Mouse (Mus musculus): ENCODE results near the gene F7.
"Not testable (repeated sequence)": the region's sequence is repeated elsewhere in the genome, so short reads cannot be mapped to it uniquely, and the experiment has no call there.

Gene F7

DNA sequence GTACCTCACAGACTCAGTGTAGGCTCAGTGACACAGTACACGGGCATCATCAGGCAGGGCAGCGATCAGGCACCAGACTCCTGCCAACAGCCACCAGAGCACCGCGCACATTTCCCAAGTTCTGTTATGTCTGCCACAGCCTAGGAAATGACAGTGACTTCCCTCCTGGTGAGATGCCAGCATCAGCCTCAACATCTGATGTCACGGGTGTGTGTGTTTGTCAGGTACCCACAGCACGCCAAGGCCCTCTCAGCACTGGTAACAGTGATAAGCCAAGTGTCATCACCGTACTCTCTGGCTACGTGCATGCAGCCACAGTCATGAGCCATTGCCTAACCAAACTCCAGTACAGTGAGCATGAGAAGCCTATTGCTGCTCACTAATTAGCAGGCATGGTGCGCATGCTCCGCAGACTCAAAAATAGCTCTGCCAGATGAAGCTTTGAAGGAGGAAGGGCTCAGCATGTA lies 10.5 kb downstream of the F7 start:
- DNase-seq: peak; percentile 29

- DNase-seq: no peak
Observed at GRCm38 (mm10) chr8:13037015-13037414, 11.2 kb downstream of the F7 start, which contains the start of gene F10. Gene F10, plus strand, starts transcription at chr8:13037308.

- no peak for DNase-seq
Observed at GRCm38 (mm10) chr8:13037569-13037968, 11.7 kb downstream of the F7 start.

DNA sequence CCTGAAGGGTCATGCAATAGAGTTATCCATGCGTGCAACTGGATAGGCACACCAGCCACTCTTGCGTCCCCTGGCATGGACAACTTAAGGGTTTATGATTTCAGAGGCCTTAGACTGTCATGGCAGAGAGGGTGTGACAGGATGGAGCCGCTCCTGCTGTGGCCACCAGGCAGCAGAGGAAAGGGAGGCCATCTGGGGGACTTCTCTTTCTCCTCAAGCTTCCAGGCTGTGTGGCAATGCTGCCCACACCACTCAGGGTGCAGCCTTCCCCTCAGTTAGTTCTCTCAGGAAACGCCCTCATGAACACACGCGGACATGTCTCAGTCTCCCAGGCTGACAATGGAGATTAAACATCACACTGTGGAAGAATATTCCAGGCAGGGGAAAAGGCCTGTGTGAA lies 13.2 kb downstream of the F7 start:
- DNase-seq: no peak

DNA sequence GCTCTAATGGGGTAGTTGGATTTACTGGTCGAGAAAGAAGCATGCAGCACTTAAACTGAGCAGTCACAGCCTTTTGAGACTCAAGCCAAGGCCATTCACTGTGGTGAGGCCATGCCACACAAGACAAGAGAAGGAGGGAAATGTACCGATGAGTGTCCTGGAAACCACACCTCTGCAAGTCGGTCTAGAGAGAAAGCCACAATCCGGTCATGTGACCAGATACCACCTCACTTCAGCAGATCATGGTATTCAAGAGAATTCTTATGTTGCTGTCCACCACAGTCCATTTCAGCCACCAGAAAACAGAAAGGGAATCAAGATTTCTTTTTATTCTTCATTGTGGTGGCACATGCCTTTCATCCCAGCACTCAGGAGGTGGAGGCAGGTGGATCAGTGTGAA lies 15.6 kb downstream of the F7 start:
- no peak for DNase-seq

DNA sequence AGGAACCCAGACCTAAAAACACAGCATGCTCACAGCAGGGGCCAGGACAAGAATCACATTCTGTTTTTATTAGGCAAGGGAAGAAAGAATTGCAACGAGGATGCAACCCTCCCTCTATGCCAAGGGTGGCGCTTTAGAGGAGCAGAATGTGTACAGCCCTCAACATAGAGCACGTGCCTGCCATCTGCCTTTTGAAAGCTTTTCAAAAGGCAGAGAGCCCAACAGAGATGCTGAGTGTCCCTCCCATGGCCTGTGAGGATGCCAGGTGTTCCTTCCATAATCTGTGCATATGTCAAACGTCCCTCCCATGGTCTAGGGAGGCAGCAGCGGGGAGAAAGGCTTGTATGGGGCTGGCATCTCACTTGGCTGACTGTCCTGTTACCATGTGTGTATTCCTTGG lies 21.8 kb downstream of the F7 start:
- no peak for DNase-seq

DNA sequence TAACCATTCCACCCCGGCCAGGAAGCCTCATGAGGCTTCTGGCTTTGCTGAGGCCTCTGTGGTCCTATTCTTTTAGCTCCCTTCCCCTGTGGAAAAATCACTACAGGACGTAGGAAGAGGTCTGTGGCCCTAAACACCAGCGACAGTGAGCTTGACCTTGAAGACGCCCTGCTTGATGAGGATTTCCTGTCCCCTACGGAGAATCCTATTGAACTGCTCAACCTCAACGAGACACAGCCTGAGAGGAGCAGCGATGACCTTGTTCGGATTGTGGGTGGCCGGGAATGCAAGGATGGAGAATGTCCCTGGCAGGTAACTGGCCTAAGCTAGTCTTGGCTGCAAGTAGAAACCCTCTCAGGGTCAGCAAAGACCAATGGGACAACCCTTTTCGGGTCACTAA lies 24.7 kb downstream of the F7 start:
- DNase-seq: no peak

GRCm38 (mm10) chr8:13057351-13057750 lies 31.5 kb downstream of the F7 start:
- DNase-seq: no peak

DNA sequence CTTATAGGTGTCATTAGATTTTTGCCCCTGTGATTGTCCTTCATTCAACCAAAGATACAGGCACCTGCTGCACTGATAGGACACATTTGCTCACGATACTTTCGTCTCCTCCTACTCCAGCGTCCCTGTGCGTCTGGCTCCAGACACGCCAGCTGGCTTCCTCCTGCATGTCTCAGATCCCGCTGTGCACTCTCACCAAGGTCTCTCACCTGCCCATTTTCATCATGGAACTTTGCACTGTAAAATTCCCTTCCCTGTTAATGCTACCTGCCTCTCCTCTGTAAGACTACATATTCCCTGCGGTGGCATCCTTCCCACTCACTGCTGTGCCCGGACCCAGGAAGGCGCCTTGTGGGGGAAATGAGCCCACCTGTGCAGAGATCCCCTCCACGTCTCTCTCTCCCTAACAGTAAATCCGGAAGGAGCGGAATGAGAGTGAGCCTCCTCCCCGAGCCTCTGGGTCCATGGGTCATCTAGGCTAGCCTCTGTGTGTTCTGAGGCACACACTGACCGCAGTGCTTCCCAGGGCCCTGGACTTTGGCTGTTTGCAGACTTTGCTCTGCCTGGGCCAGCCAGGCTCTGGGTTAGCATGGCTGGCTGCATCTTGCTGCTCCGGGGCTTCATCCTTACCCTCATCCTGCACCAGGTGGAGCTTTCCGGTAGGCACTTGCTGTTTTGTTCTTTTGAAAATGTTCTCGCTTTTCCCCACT lies 34.8 kb downstream of the F7 start, which contains the start of gene Proz:
TSS of gene Proz (plus strand) at position 474 of the 710 bp plus-strand sequence.
- DNase-seq: no peak

DNA sequence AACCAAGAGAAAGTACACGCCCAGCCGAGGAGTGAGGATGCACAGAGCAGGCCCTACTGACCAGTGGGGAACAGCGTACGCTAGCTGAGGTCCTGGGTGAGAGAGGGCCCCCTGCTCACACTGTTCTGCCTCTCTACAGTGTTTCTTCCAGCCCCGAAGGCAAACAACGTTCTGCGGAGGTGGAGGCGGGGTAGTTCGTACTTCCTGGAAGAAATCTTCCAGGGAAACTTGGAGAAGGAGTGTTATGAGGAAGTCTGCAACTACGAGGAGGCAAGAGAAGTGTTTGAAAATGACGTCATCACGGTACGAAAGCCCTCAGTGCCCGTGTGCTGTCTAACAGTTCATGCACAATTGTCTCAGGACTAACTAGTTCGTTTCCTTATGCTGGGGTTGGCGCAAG lies 37.3 kb downstream of the F7 start:
- no peak for DNase-seq

DNA sequence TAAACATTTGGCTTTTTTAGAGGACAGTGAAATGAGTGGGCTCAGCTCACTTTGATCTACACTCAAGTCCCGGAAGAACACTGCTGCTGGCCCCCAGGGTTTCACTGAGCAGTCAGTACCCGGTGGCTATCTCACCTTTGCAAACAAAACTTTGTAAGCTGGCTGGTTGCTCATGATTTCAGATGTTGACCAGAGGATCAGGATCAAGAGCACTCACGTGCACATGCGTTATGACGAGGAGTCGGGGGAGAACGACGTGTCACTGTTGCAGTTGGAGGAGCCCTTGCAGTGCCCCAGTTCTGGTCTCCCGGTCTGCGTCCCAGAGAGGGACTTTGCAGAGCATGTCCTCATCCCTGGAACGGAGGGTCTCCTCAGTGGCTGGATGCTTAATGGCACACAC lies 47.4 kb downstream of the F7 start:
- no peak for DNase-seq

GRCm38 (mm10) chr8:13075044-13075443 lies 49.2 kb downstream of the F7 start:
- no peak for DNase-seq

GRCm38 (mm10) chr8:13075579-13075978 lies 49.7 kb downstream of the F7 start:
- DNase-seq: not testable (repeated sequence)

DNA sequence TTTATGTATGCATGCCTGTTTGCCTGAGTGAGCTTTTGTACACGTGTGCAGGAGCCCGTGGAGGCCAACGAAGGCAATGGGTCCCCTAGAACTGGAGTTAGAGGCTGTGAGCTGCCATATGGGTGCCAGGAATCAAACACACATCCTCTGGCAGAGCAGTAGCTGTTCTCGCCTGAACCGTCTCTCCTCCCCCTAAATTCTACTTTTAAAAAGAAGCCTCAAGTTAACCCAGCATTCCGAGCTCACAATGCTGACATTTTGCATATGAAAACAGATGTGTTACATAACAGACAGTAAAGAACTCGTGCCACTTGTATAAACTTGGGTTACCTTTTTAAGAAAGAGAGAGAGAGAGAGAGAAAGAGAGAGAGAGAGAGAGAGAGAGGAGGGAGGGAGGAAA lies 51.7 kb downstream of the F7 start:
- no peak for DNase-seq

Data from right cerebral cortex, postnatal 4 days (tissue).